Mouse (Mus musculus) stomach, postnatal 0 days (tissue): ENCODE measurements around the gene Dab1.

Experiments used
- CTCF ChIP-seq: IDR thresholded peaks from 2 replicates; pipeline ENCODE4 v1.5.1; 2016; ENCODE audit warnings: antibody characterized with exemption, low read depth, mild to moderate bottlenecking, moderate library complexity
- EP300 ChIP-seq: optimal IDR thresholded peaks from 2 replicates; pipeline ENCODE3; 2016; ENCODE audit warnings: antibody characterized with exemption

- TF ChIP-seq CTCF (no peak), EP300 (no peak)
Observed at GRCm38 (mm10) chr4:104385272-104385671, 766.1 kb downstream of the Dab1 start.
